Mouse (Mus musculus) natural killer cell, adult 2 months (primary cell): ENCODE measurements at regions not wholly inside any gene's neighbourhood (a gene's known extent, or its start where the extent isn't known, plus 50 kb on each side); places are given as distances from the start of the nearest gene placed in this dataset.

Experiments
- DNase-seq, 2 experiments: peaks; one replicate each; pipeline ENCODE4 v3.0.0; 2022; ENCODE audit warnings: low spot score in 2 of 2

- DNase-seq = no peak
Measured at GRCm38 (mm10) chr10:121150668-121151067, 116.9 kb downstream of the Wif1 start.

GRCm38 (mm10) chr10:121153625-121154024 lies 119.9 kb downstream of the Wif1 start:
- DNase-seq = no peak

- no peak for DNase-seq
Measured at GRCm38 (mm10) chr10:121160499-121160898, 126.7 kb downstream of the Wif1 start.

GRCm38 (mm10) chr10:121161201-121161600 lies 127.4 kb downstream of the Wif1 start:
- no peak for DNase-seq

GRCm38 (mm10) chr10:121174022-121174421 lies 140.3 kb downstream of the Wif1 start:
- DNase-seq = no peak

GRCm38 (mm10) chr10:121189139-121189538 lies 155.4 kb downstream of the Wif1 start:
- peak; percentile 8 to 32 for DNase-seq

- no peak for DNase-seq
Measured at GRCm38 (mm10) chr10:121199236-121199635, 151.8 kb downstream of the Tbc1d30 start.

GRCm38 (mm10) chr10:121202531-121202930 lies 148.5 kb downstream of the Tbc1d30 start:
- no peak for DNase-seq

- no peak for DNase-seq
Measured at GRCm38 (mm10) chr10:121205551-121205950, 145.5 kb downstream of the Tbc1d30 start.

- no peak for DNase-seq
Measured at GRCm38 (mm10) chr10:121206002-121206742, 144.9 kb downstream of the Tbc1d30 start.

- no peak for DNase-seq
Measured at GRCm38 (mm10) chr10:121206743-121207039, 144.4 kb downstream of the Tbc1d30 start.
